Mouse (Mus musculus): ENCODE measurements around the gene Zdhhc3.

Zdhhc3 gene

DNA sequence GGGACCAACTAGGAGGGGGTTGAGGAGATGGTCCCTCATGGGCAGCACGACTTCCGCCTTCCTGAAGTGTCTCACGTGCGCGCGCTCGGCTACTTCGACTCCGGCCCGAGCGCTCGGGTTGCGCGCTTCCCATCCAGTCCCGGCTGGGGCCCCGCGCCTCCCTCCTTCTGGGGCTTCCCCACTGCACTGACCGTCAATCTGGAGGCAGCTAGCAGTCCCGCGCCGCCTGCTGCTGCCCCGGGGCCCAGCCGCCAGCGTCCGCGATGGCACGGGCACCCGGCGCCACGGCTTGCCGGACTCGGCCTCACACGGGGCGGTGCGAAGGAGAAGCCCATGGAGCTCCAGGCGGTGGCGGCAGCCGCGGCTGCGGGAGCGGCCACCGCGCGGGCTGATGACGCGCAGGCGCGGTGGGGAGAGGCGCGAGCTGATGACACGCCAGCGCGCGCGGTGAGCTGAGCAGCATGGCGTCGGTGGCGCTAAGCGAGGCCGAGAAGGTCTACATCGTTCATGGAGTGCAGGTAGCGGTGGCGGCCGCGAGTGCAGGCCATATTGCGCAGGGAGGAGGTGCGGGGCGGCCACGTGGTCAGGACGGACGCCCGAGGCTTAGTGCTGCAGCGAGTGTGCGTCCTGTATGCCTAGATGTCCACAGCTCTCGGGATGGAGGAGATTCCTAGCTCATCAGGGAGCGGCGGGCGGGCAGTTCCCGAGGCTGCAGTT lies at the start of gene Zdhhc3, which contains the start of gene Exosc7:
Zdhhc3 (minus strand) TSS at position 401 of the 717 bp plus-strand sequence.
Exosc7 (plus strand) TSS at position 411 of the 717 bp plus-strand sequence.
- peak; percentile 91 for DNase-seq

GRCm38 (mm10) chr9:123161792-123162191 lies 48.8 kb upstream of the Zdhhc3 start:
- no peak for DNase-seq

- DNase-seq: peak; percentile 74
Observed at GRCm38 (mm10) chr9:123159330-123159729, 46.3 kb upstream of the Zdhhc3 start.

DNA sequence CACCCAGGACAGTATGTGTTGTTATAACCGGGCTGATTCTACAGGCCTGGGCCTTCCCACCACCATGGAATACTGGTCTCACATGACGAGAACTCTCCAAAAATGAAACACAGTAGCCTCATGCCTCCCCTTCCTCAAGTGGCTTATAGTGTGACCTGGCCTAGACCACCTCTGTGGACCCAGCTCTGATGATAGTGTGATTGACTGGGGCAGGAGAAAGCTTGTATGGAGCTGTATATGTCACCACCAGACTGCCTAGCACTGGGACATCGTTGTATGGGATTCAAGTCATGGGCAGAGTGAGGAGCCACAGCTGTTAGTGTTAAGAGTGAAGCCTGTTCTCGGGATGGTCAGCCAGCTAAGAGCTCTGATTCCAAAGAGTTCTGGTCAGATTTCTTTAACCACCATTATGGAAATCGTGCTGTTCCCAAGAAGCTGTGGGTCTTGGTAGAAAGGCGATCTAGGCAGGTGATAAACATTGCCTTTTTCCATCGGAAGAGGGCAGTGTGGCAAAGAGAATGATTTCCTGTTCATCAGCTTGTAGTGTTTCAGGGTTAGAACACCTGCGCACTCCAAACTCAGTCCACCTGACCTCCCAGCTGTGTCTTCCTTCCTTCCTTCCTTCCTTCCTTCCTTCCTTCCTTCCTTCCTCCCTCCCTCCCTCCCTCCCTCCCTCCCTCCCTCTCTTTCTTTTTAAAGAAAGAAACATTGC lies 45.3 kb upstream of the Zdhhc3 start:
- peak; percentile 34 for DNase-seq

DNA sequence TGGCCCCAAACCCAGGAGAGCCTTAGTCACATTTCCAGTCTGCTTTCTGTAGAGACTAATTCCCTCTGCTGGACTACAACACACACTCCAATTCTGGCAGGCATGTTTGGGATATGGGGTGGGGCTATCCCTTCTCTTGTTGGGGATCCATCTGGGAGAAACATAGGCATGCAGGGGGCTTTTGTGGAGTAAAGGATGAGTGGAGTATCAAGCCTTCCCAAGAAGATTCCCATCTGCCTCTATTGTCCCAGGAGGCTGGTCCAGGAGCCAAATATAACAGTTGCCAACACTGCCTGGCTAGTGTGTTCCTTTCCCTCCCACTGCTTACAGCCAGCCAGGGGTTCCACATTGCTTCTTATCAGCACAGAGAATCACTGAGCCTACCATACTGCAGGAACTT lies 44.7 kb upstream of the Zdhhc3 start:
- no peak for DNase-seq

DNA sequence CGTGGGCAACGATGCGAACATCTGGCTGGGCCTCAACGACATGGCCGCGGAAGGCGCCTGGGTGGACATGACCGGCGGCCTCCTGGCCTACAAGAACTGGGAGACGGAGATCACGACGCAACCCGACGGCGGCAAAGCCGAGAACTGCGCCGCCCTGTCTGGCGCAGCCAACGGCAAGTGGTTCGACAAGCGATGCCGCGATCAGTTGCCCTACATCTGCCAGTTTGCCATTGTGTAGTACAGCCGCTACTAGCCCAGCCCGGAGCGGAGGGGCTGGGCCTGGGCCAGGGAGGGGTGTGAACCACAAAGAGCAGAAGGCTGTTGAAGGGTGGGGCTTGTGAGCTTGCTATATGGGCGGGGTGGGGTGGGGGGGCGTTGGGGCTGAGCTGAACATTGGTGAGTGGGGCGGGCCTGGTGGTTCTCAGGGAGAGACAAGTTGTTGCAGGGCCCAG lies 43.9 kb upstream of the Zdhhc3 start:
- peak; percentile 12 for DNase-seq

DNA sequence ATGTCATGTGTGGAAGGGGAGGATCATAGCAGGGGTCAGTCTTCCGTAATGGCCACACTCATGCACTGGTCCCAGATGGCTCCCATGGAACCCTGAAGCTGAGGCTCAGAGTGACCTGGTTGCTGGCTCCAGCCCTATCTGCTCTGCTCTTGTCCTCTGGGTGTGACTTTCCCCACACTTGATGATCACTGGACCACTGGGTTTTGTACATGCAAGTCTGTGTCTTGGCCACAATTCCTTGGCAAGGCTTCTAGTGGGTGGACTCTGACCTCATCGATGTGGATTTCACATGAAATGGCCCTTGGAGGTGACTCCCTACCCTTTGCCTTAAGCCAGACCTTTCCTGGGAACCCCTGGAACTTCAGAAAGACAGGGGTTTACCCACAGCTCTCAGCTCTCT lies 40.1 kb upstream of the Zdhhc3 start:
- no peak for DNase-seq

GRCm38 (mm10) chr9:123152026-123152425 lies 39.0 kb upstream of the Zdhhc3 start:
- DNase-seq: no peak

GRCm38 (mm10) chr9:123151561-123151960 lies 38.6 kb upstream of the Zdhhc3 start:
- no peak for DNase-seq

GRCm38 (mm10) chr9:123150241-123151020 lies 37.4 kb upstream of the Zdhhc3 start, which contains the start of gene Clec3b:
TSS of gene Clec3b (plus strand) at chr9:123150946.
- peak; percentile 7 for DNase-seq

GRCm38 (mm10) chr9:123148430-123148829 lies 35.4 kb upstream of the Zdhhc3 start:
- no peak for DNase-seq

DNA sequence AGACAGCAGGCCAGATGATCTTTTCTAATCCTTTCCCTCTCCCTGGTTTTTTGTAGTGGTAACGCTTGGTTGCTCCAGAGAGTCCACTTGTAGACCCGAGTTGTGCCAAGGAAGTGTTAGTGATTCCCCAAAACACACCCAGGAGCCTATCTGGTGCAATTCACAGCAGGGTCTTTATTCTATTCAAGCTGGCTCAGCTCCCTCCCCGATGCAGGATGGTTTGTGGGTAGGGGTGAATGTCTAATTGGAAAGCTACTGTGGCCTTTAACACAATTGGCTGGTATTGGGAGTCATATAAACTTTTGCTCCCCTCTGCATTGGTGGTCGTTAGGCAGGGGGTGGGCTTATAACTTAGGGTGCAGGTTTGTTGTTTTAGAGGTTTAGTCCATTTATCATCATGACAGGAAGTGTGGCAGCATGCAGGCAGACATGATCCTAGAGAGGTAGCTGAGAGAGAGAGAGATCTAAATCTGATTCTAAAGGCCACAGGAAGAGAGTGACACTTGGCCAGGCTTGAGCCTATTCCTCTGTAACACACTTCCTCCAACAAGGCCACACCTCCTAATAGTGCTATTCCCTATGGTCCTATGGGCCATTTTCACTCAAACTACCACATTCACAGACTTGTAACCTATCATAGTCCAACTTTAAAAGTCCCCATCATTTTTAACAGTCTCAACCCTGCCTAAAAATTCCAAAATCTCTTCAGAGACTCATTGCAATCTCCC lies 27.0 kb upstream of the Zdhhc3 start:
- DNase-seq: no peak

DNA sequence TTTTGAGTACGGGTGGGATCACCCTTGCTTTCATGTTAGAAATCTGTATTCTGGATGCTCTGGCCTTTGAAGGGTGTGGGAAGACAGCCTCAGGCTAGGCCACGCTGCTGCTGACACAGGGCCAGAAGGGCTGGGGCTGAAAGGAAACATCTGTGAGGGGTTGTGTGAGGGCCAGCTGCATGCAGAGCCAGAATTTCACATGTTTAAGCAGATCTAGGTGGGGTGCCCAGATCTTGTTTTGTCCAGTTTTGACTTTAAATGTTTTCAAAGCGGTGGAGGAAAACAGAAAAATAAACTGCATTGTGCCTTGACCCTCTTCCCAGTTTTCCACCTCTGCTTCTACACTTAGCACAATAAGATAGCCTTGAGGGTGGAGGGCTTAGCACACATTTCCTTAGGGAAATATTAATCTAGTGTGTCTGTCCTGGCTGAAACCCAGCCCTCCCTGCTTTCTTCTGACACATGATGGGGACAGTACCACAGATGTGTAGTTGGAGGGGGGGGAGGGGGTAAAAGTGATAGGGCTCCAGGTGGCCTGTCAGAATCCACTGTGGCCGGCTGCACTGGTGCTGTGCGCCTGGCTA lies 26.0 kb upstream of the Zdhhc3 start:
- DNase-seq: peak; percentile 7

DNA sequence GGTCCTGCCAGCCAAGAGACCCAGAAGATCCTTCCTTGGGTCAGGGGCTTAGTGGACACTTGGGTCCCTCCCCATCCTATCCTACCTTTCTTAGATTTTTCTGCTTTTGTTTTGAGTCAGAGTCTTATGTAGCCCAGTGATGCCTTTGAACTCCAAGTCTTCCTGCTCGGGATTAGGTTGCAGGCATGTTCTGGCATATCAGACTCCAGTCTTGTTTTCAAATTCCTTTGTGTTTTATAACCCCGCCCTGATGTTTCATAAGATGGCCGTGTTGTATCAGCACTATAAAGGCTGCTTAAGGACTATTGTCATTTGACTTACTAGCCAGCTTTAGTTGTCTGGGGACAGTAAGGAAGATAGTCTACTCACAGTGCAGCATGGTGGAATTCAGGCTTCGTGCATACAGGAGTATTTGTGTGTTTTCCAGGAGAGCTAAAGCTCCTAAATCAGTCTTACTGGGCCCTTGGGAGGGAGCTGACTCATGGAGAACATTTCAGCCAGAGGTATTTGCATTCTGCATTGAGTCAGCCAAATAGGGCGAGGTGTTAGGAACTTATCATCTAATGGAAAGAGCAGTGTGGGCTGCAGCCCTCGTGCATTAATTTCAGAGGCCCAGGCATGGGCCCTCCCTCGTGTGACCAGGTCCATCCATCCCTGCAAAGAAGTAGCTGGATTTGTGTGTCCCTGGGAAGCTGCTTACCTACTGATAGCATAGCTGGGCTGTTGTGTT lies 24.1 kb upstream of the Zdhhc3 start:
- DNase-seq: peak; percentile 21

GRCm38 (mm10) chr9:123132994-123133393 lies 20.0 kb upstream of the Zdhhc3 start:
- no peak for DNase-seq

GRCm38 (mm10) chr9:123127663-123128062 lies 14.7 kb upstream of the Zdhhc3 start:
- DNase-seq: no peak

- no peak for DNase-seq
Observed at GRCm38 (mm10) chr9:123124413-123124981, 11.5 kb upstream of the Zdhhc3 start.

GRCm38 (mm10) chr9:123123571-123124412 lies 10.8 kb upstream of the Zdhhc3 start:
- no peak for DNase-seq

GRCm38 (mm10) chr9:123123017-123123416 lies 10.0 kb upstream of the Zdhhc3 start:
- peak; percentile 8 for DNase-seq

DNA sequence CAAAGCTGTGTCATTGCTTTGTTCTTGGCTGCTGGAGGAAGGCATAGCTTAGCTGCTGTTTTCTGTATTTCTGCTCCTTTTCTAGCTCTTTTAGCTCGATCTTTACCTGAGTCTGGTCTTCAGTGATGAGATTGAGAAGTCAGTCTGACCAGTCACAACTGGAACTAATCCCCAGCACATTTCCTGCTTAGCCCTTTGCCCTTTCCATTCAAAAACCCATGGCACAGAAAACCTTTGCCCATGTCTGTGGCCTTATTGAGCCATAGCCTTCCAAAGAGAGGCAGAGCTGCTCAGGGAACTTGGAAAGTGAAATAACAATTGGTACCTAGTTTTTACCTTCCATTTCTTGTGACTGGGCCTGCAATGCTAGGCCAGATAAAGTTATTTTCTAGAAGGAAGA lies 2.6 kb upstream of the Zdhhc3 start:
- no peak for DNase-seq

Data from right cerebral cortex, adult 18-20 months (tissue).